Mouse (Mus musculus) testis, postnatal 14 days (tissue): Measurements from ENCODE around the gene Atp1b2.

Experiments
- DNase-seq: peaks from one replicate; pipeline ENCODE4 v3.0.0; 2021; ENCODE audit warnings: low spot score

The Atp1b2 gene

GRCm38 (mm10) chr11:69608525-69608924 lies 2.8 kb upstream of the Atp1b2 start:
- DNase-seq = no peak

GRCm38 (mm10) chr11:69606832-69607231 lies 1.1 kb upstream of the Atp1b2 start:
- DNase-seq = no peak

- DNase-seq = no peak
These were observed 701 bp upstream of the Atp1b2 start for GRCm38 (mm10) chr11:69606491-69606795.

- DNase-seq = peak; percentile 25
These were observed 712 bp downstream of the Atp1b2 start for GRCm38 (mm10) chr11:69604795-69605664.

- no peak for DNase-seq
These were observed 1.4 kb downstream of the Atp1b2 start for GRCm38 (mm10) chr11:69604347-69604746.

GRCm38 (mm10) chr11:69603516-69603915 lies 2.2 kb downstream of the Atp1b2 start:
- no peak for DNase-seq

GRCm38 (mm10) chr11:69601768-69602167 lies 4.0 kb downstream of the Atp1b2 start:
- peak; percentile 60 for DNase-seq

GRCm38 (mm10) chr11:69600098-69600497 lies 5.6 kb downstream of the Atp1b2 start:
- DNase-seq = peak; percentile 79

GRCm38 (mm10) chr11:69599436-69599835 lies 6.3 kb downstream of the Atp1b2 start:
- DNase-seq = no peak

- DNase-seq = no peak
These were observed 10.9 kb downstream of the Atp1b2 start for GRCm38 (mm10) chr11:69594853-69595252.

GRCm38 (mm10) chr11:69592799-69593198 lies 12.9 kb downstream of the Atp1b2 start:
- no peak for DNase-seq

GRCm38 (mm10) chr11:69591899-69592637 lies 13.7 kb downstream of the Atp1b2 start:
- DNase-seq = no peak

- no peak for DNase-seq
These were observed 14.3 kb downstream of the Atp1b2 start for GRCm38 (mm10) chr11:69591424-69591823.

GRCm38 (mm10) chr11:69590622-69591021 lies 15.1 kb downstream of the Atp1b2 start:
- no peak for DNase-seq

GRCm38 (mm10) chr11:69589207-69589834 lies 16.4 kb downstream of the Atp1b2 start:
- DNase-seq = no peak

- no peak for DNase-seq
These were observed 19.9 kb downstream of the Atp1b2 start for GRCm38 (mm10) chr11:69585718-69586325.

- DNase-seq = no peak
These were observed 20.8 kb downstream of the Atp1b2 start for GRCm38 (mm10) chr11:69584937-69585336.

GRCm38 (mm10) chr11:69584008-69584407 lies 21.7 kb downstream of the Atp1b2 start:
- no peak for DNase-seq

- no peak for DNase-seq
These were observed 23.4 kb downstream of the Atp1b2 start for GRCm38 (mm10) chr11:69582230-69582805.

- no peak for DNase-seq
These were observed 23.9 kb downstream of the Atp1b2 start for GRCm38 (mm10) chr11:69581814-69582213.

GRCm38 (mm10) chr11:69581147-69581688 lies 24.5 kb downstream of the Atp1b2 start:
- peak; percentile 90 for DNase-seq
